Mouse (Mus musculus): ENCODE measurements around the gene Diexf. TPM values are rescaled to one million over a fixed set of nuclear protein-coding genes. Genes with fewer than 3 reads are reported as not detected.

Gene Diexf
- total RNA-seq, 1 experiment, result 25.6 TPM

DNA sequence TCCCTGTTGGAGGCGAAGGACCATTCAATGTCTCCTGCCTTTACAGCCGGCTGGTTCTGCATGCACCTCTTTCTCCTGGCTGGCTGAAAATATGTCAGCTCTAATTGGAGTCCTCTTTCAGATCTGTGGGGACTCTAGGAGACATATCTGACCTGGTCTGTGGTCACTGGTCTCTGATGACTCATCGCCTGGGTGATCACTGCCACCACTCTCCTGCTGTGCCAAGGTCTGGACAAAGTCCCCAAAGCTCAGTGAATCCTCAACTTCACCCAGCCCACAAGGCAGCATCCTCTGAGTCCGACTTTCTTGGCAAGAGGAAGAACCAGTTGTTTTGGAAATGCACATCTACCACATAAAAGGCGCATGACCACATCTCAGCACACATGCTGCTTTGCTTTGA, 27.5 kb downstream of the Diexf start:
- no peak for TF ChIP-seq HCFC1 (IDR thresholded peaks at IDR 0.05; ENCODE audit: borderline replicate concordance, insufficient read depth, low read length)
- Histone ChIP-seq H3K9me3 (ENCODE audit: control insufficient read depth, insufficient read depth, low read depth, low read length) (no peaks in the 10 kb centered on the region), H3K36me3 (ENCODE audit: control insufficient read depth, insufficient read depth, low read length, poor library complexity, severe bottlenecking) (peaks cover 21% of the 10 kb centered on the region), H3K4me3 (ENCODE audit: insufficient read depth in 1 of 2, low read depth in 1 of 2, low read length in 2 of 2, poor library complexity in 1 of 2, severe bottlenecking in 1 of 2) (no peak overlapping the region), H3K4me1 (ENCODE audit: control insufficient read depth in 2 of 2, insufficient read depth in 2 of 2, low read length in 2 of 2, poor library complexity in 1 of 2) (peaks cover 0 to 8% of the 10 kb centered on the region in 2 experiments; a peak in 1 of 4 replicates), H3K27ac (ENCODE audit: insufficient read depth, low read depth, low read length, poor library complexity, severe bottlenecking) (no peak overlapping the region), H3K9ac (ENCODE audit: insufficient read depth, low read depth, low read length, poor library complexity, severe bottlenecking) (no peak overlapping the region)
- no peak for DNase-seq (ENCODE audit: low read depth, low spot score)
- in situ Hi-C loops (cut with MboI; ENCODE audit: low sequenced_read_pairs in 2 of 2, unreplicated experiment in 2 of 2), result no loop called here

DNA sequence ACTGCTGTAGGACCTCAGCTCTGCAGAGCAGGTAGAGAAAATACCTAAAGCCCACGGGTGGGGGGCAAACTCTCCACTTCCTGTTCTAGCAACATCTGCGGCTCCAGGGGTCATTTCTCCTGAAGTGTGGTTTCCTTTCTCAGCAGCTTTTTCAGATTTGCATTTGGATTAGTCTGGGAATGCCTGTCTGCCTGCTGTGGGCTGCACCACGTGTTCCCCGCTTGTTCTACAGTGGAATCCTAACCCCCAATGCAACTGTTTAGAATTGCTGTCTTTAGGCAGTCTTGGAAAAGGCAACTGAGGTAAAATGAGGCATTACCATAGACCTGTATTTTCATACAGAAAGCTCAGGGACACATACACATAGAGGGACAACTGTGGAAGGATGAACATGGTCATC, 28.0 kb downstream of the Diexf start:
- no peak overlapping the region for H3K27ac ChIP-seq (ENCODE audit: insufficient read depth, low read depth, low read length, poor library complexity, severe bottlenecking)
- peaks cover 17% of the 10 kb centered on the region for H3K36me3 ChIP-seq (ENCODE audit: control insufficient read depth, insufficient read depth, low read length, poor library complexity, severe bottlenecking)
- no peaks in the 10 kb centered on the region for H3K9me3 ChIP-seq (ENCODE audit: control insufficient read depth, insufficient read depth, low read depth, low read length)
- DNase-seq (ENCODE audit: low read depth, low spot score), result no peak
- in situ Hi-C loops (cut with MboI; ENCODE audit: low sequenced_read_pairs in 2 of 2, unreplicated experiment in 2 of 2), result no loop called here
- peaks cover 0 to 8% of the 10 kb centered on the region in 2 experiments; a peak in 1 of 4 replicates for H3K4me1 ChIP-seq (ENCODE audit: control insufficient read depth in 2 of 2, insufficient read depth in 2 of 2, low read length in 2 of 2, poor library complexity in 1 of 2)
- H3K9ac ChIP-seq (ENCODE audit: insufficient read depth, low read depth, low read length, poor library complexity, severe bottlenecking), result no peak overlapping the region
- no peak for TF ChIP-seq HCFC1 (IDR thresholded peaks at IDR 0.05; ENCODE audit: borderline replicate concordance, insufficient read depth, low read length)
- no peak for TF ChIP-seq ZC3H11A (IDR thresholded peaks at IDR 0.05; ENCODE audit: borderline replicate concordance, low read depth, low read length)
- TF ChIP-seq CHD2 (IDR thresholded peaks at IDR 0.05; ENCODE audit: low read depth, low read length), result no peak
- no peak for TF ChIP-seq MAFK (IDR thresholded peaks at IDR 0.05; ENCODE audit: insufficient read depth, low read depth, low read length)
- TF ChIP-seq ZNF384 (IDR thresholded peaks at IDR 0.05; ENCODE audit: low read depth, low read length), result no peak
- no peak overlapping the region for H3K4me3 ChIP-seq (ENCODE audit: insufficient read depth in 1 of 2, low read depth in 1 of 2, low read length in 2 of 2, poor library complexity in 1 of 2, severe bottlenecking in 1 of 2)

DNA sequence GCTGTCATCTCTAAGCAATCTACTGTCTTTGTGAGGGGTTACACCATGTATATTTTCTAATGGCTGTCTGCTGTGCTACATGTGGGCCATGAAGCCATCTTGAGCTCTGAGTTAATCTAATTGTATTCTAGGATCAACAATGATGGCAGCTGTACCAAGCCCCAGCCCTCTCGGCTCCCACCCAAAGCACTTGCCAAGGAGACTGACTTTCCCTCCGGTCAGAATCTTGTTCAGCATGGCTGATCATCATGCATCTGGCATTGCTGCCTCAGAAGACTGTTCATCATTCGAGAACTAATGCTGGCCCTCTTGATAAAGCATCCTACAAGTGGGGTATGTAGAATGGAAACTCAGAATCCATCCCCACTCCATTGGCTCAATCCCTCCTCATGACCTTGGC, 31.1 kb downstream of the Diexf start:
- H3K36me3 ChIP-seq (ENCODE audit: control insufficient read depth, insufficient read depth, low read length, poor library complexity, severe bottlenecking), result no peaks in the 10 kb centered on the region
- no peak overlapping the region for H3K4me3 ChIP-seq (ENCODE audit: insufficient read depth in 1 of 2, low read depth in 1 of 2, low read length in 2 of 2, poor library complexity in 1 of 2, severe bottlenecking in 1 of 2)
- no peak overlapping the region for H3K9ac ChIP-seq (ENCODE audit: insufficient read depth, low read depth, low read length, poor library complexity, severe bottlenecking)
- TF ChIP-seq MAFK (IDR thresholded peaks at IDR 0.05; ENCODE audit: insufficient read depth, low read depth, low read length) (no peak), ZC3H11A (IDR thresholded peaks at IDR 0.05; ENCODE audit: borderline replicate concordance, low read depth, low read length) (no peak)
- peaks cover 0 to 6% of the 10 kb centered on the region in 2 experiments; a peak in 1 of 4 replicates for H3K4me1 ChIP-seq (ENCODE audit: control insufficient read depth in 2 of 2, insufficient read depth in 2 of 2, low read length in 2 of 2, poor library complexity in 1 of 2)
- H3K9me3 ChIP-seq (ENCODE audit: control insufficient read depth, insufficient read depth, low read depth, low read length), result no peaks in the 10 kb centered on the region
- no peak overlapping the region for H3K27ac ChIP-seq (ENCODE audit: insufficient read depth, low read depth, low read length, poor library complexity, severe bottlenecking)
- no peak for DNase-seq (ENCODE audit: low read depth, low spot score)
- in situ Hi-C loops (cut with MboI; ENCODE audit: low sequenced_read_pairs in 2 of 2, unreplicated experiment in 2 of 2), result loop anchor here (25.0 kb wide), 2 partner anchors 337 to 362 kb away; partner anchors contain the start of gene Hhat (in 1 of the 2)

- Histone ChIP-seq H3K9me3 (ENCODE audit: control insufficient read depth, insufficient read depth, low read depth, low read length) (no peaks in the 10 kb centered on the region), H3K36me3 (ENCODE audit: control insufficient read depth, insufficient read depth, low read length, poor library complexity, severe bottlenecking) (no peaks in the 10 kb centered on the region), H3K27ac (ENCODE audit: insufficient read depth, low read depth, low read length, poor library complexity, severe bottlenecking) (no peak overlapping the region), H3K4me1 (ENCODE audit: control insufficient read depth in 2 of 2, insufficient read depth in 2 of 2, low read length in 2 of 2, poor library complexity in 1 of 2) (no peaks in the 10 kb centered on the region), H3K4me3 (ENCODE audit: insufficient read depth in 1 of 2, low read depth in 1 of 2, low read length in 2 of 2, poor library complexity in 1 of 2, severe bottlenecking in 1 of 2) (no peak overlapping the region), H3K9ac (ENCODE audit: insufficient read depth, low read depth, low read length, poor library complexity, severe bottlenecking) (no peak overlapping the region)
- in situ Hi-C loops (cut with MboI; ENCODE audit: low sequenced_read_pairs in 2 of 2, unreplicated experiment in 2 of 2), result loop anchor here (25.0 kb wide), 2 partner anchors 331 to 356 kb away; partner anchors contain the start of gene Hhat (in 1 of the 2)
- DNase-seq (ENCODE audit: low read depth, low spot score), result no peak
- no peak for TF ChIP-seq ZNF384 (IDR thresholded peaks at IDR 0.05; ENCODE audit: low read depth, low read length)
- no peak for TF ChIP-seq CHD2 (IDR thresholded peaks at IDR 0.05; ENCODE audit: low read depth, low read length)
- TF ChIP-seq ZC3H11A (IDR thresholded peaks at IDR 0.05; ENCODE audit: borderline replicate concordance, low read depth, low read length), result no peak
- no peak for TF ChIP-seq MAFK (IDR thresholded peaks at IDR 0.05; ENCODE audit: insufficient read depth, low read depth, low read length)
- no peak for TF ChIP-seq HCFC1 (IDR thresholded peaks at IDR 0.05; ENCODE audit: borderline replicate concordance, insufficient read depth, low read length)
Measured at GRCm38 (mm10) chr1:193093596-193093995, 36.5 kb downstream of the Diexf start.

GRCm38 (mm10) chr1:193092771-193093170, 37.3 kb downstream of the Diexf start:
- no peaks in the 10 kb centered on the region for H3K9me3 ChIP-seq (ENCODE audit: control insufficient read depth, insufficient read depth, low read depth, low read length)
- H3K4me1 ChIP-seq (ENCODE audit: control insufficient read depth in 2 of 2, insufficient read depth in 2 of 2, low read length in 2 of 2, poor library complexity in 1 of 2), result no peaks in the 10 kb centered on the region
- TF ChIP-seq HCFC1 (IDR thresholded peaks at IDR 0.05; ENCODE audit: borderline replicate concordance, insufficient read depth, low read length) (no peak), ZNF384 (IDR thresholded peaks at IDR 0.05; ENCODE audit: low read depth, low read length) (no peak), CHD2 (IDR thresholded peaks at IDR 0.05; ENCODE audit: low read depth, low read length) (no peak), ZC3H11A (IDR thresholded peaks at IDR 0.05; ENCODE audit: borderline replicate concordance, low read depth, low read length) (no peak)
- no peak overlapping the region for H3K9ac ChIP-seq (ENCODE audit: insufficient read depth, low read depth, low read length, poor library complexity, severe bottlenecking)
- no peak for DNase-seq (ENCODE audit: low read depth, low spot score)
- H3K27ac ChIP-seq (ENCODE audit: insufficient read depth, low read depth, low read length, poor library complexity, severe bottlenecking), result no peak overlapping the region
- in situ Hi-C loops (cut with MboI; ENCODE audit: low sequenced_read_pairs in 2 of 2, unreplicated experiment in 2 of 2), result loop anchor here (25.0 kb wide), 2 partner anchors 330 to 355 kb away; partner anchors contain the start of gene Hhat (in 1 of the 2)
- H3K4me3 ChIP-seq (ENCODE audit: insufficient read depth in 1 of 2, low read depth in 1 of 2, low read length in 2 of 2, poor library complexity in 1 of 2, severe bottlenecking in 1 of 2), result no peak overlapping the region
- H3K36me3 ChIP-seq (ENCODE audit: control insufficient read depth, insufficient read depth, low read length, poor library complexity, severe bottlenecking), result no peaks in the 10 kb centered on the region
